Comparison of ENCODE assay signal across 11 mouse cellular contexts in the genomic region with DNA sequence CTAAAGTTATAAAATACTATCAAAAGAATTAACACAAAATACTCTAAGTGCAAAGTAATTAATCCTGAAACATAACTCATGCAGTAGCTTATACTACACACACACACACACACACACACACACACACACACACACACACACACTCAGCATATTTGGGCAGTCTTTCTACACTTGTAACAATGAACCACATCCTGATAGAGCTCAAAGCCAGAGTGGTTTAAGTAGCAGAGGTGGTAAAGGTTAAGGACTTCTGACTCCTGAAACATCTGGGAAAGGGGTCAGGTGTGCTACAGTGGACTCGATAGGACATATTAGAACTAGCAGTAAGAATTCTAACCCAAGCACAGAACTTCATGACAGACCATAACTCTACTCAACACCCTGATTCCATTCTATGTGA.
"Had no signal": no experiment of that assay in that cellular context is flagged by ENCODE, and none has a peak within 500 bp of the region (broad histone marks: within the 10 kb centered on the region; RNA-seq: fewer than 3 reads in every experiment).

No protein-coding gene starts in this region.

- DNase-seq: liver, postnatal 0 days; lung, adult 2 months; lung, postnatal 14 days; lung, postnatal 36 days; right cerebral cortex, postnatal 14 days; thymus, adult 2 months; thymus, postnatal 25 days; thymus, postnatal 4 days had no signal

- ATAC-seq: liver, postnatal 0 days; lung, postnatal 0 days; midbrain, embryonic 13.5 days; midbrain, embryonic 16.5 days had no signal
